ENCODE assay signal across 9 mouse cellular contexts in genomic region chr17:6108175-6108574, GRCm38 (mm10). TPM values are rescaled to one million over a fixed set of nuclear protein-coding genes. Genes with fewer than 3 reads are reported as not detected.
DNase-seq lines count a peak whose midpoint lies in the region; ATAC-seq and TF ChIP-seq lines count a peak whose summit lies in the region.
"Had no signal": no experiment of that assay in that cellular context is flagged by ENCODE, and none has a peak within 500 bp of the region (broad histone marks: within the 10 kb centered on the region; RNA-seq: fewer than 3 reads in every experiment).

No protein-coding gene starts in this region.

- peaks cover 2% of the 10 kb centered on the region for H3K27me3 ChIP-seq in CH12.LX (replicated peaks)
- no peaks in the 10 kb centered on the region; the same call in 1 of the 2 replicates for H3K27me3 ChIP-seq in heart, embryonic 15.5 days
- H3K27me3 ChIP-seq in liver, embryonic 14.5 days (ENCODE audit: control insufficient read depth, insufficient read depth, low read length), result peaks cover 10% of the 10 kb centered on the region

- peak overlapping the region; percentile 84; the same call in 1 of the 2 replicates for H3K4me2 ChIP-seq in CH12.LX (ENCODE audit: insufficient read depth, low read depth, poor library complexity, severe bottlenecking)
- H3K4me2 ChIP-seq in heart, embryonic 15.5 days, result peak overlapping the region; percentile 74
- peak overlapping the region; percentile 76 for H3K4me2 ChIP-seq in liver, embryonic 14.5 days (ENCODE audit: low read depth)

- dilution Hi-C loops in CH12.LX (cut with MboI; ENCODE audit: extremely low pct_ligation_motif_present, extremely low pct_unique_long_range_greater_than_20kb, low sequenced_read_pairs), result no loop called here

- intact Hi-C loops in gastrocnemius, postnatal 36 days (cut with DNase I), result loop anchor here (5.0 kb wide), 1 partner anchor 49 kb away; no protein-coding TSS in a partner anchor

- peaks cover 2 to 20% of the 10 kb centered on the region in 2 experiments; a peak in 2 of 4 replicates for H3K4me1 ChIP-seq in CH12.LX (ENCODE audit: control insufficient read depth in 1 of 2, insufficient read depth in 2 of 2)
- H3K4me1 ChIP-seq in heart, embryonic 15.5 days (replicated peaks), result peaks cover 15% of the 10 kb centered on the region
- peaks cover 2 to 5% of the 10 kb centered on the region in 2 experiments; a peak in 2 of 4 replicates for H3K4me1 ChIP-seq in liver, embryonic 14.5 days (replicated peaks; ENCODE audit: control insufficient read depth in 2 of 2, insufficient read depth in 2 of 2, low read length in 1 of 2)
- H3K4me1 ChIP-seq in lung, adult 2 months (ENCODE audit: control insufficient read depth, insufficient read depth, low read length), result peaks cover 4% of the 10 kb centered on the region; the same call in 1 of the 2 replicates

- TF ChIP-seq RAD21 in CH12.LX (IDR thresholded peaks at IDR 0.05; ENCODE audit: low read depth, low read length), result no peak

- TF ChIP-seq CTCF in CH12.LX (conservative IDR thresholded peaks at IDR 0.05 in 1 of 2, IDR thresholded peaks at IDR 0.05 in 1 of 2; ENCODE audit: low read depth in 2 of 2, low read length in 2 of 2), result no peak
- TF ChIP-seq CTCF in liver, embryonic 14.5 days (IDR thresholded peaks at IDR 0.05; ENCODE audit: low read depth), result no peak
- no peak for TF ChIP-seq CTCF in lung, adult 2 months (IDR thresholded peaks at IDR 0.05; ENCODE audit: insufficient read depth, low read length)

- 52% methylated on average over 7 of the region's 7 CpGs for WGBS in heart, embryonic 15.5 days
- WGBS in liver, embryonic 14.5 days (ENCODE audit: insufficient replicate concordance), result 69% methylated on average over 7 of the region's 7 CpGs
- WGBS in lung, adult 2 months, result 33% methylated on average over 7 of the region's 7 CpGs

- no peak overlapping the region for H3K27ac ChIP-seq in CH12.LX (ENCODE audit: insufficient read depth, low read depth)
- H3K27ac ChIP-seq in heart, embryonic 15.5 days, result no peak overlapping the region
- H3K27ac ChIP-seq in liver, embryonic 14.5 days, result no peak overlapping the region

- no peaks in the 10 kb centered on the region for H3K9me3 ChIP-seq in CH12.LX (replicated peaks; ENCODE audit: low read length)
- no peaks in the 10 kb centered on the region for H3K9me3 ChIP-seq in heart, embryonic 15.5 days (replicated peaks)
- H3K9me3 ChIP-seq in liver, embryonic 14.5 days (ENCODE audit: control insufficient read depth, low read length), result no peaks in the 10 kb centered on the region

- TF ChIP-seq POLR2A in CH12.LX (IDR thresholded peaks at IDR 0.05; ENCODE audit: low read depth, low read length), result no peak
- TF ChIP-seq POLR2A in lung, adult 2 months (IDR thresholded peaks at IDR 0.05; ENCODE audit: borderline replicate concordance, extremely low read depth, low read depth, low read length), result no peak

- no peak for ATAC-seq in heart, embryonic 15.5 days (replicated peaks; ENCODE audit: insufficient number of reproducible peaks, insufficient read depth, low FRiP score, low read depth)
- ATAC-seq in liver, embryonic 14.5 days (ENCODE audit: insufficient read depth), result no peak
- ATAC-seq in megakaryocyte-erythroid progenitor cell, adult 5-6 weeks (replicated peaks; ENCODE audit: low FRiP score, low TSS enrichment, poor library complexity, severe bottlenecking), result no peak

- TF ChIP-seq EP300 in CH12.LX (IDR thresholded peaks at IDR 0.05; ENCODE audit: low read length), result no peak
- TF ChIP-seq EP300 in liver, embryonic 14.5 days (IDR thresholded peaks at IDR 0.05; ENCODE audit: low read depth), result no peak

- DNase-seq in CH12.LX (ENCODE audit: extremely low read depth) (no peak), adipocyte (ENCODE audit: low spot score) (peak; percentile 25)
- DNase-seq in liver, embryonic 14.5 days (ENCODE audit: low read depth in 3 of 3, low spot score in 3 of 3), result no peak
- DNase-seq in right cerebral cortex, postnatal 36 days (ENCODE audit: low spot score in 2 of 2), result no peak
- no peak for DNase-seq in gastrocnemius, postnatal 36 days
- DNase-seq in lung, adult 2 months, result no peak
- DNase-seq: right cerebral cortex, postnatal 25 days had no signal

- no peak overlapping the region for H3K4me3 ChIP-seq in CH12.LX (replicated peaks in 1 of 3; ENCODE audit: low read depth in 2 of 3, low read length in 2 of 3, poor library complexity in 1 of 3)
- peak overlapping the region; percentile 65 for H3K4me3 ChIP-seq in heart, embryonic 15.5 days
- peak overlapping the region in 1 of 2 experiments; percentile 72; a peak in 1 of 4 replicates for H3K4me3 ChIP-seq in liver, embryonic 14.5 days (ENCODE audit: insufficient read depth in 1 of 2, low read depth in 2 of 2, low read length in 2 of 2)
- H3K4me3 ChIP-seq in lung, adult 2 months (replicated peaks; ENCODE audit: extremely low read depth, low read depth, low read length), result no peak overlapping the region

- no peak overlapping the region for H3K9ac ChIP-seq in CH12.LX (ENCODE audit: insufficient read depth, low read depth)
- peak overlapping the region; percentile 80; the same call in 1 of the 2 replicates for H3K9ac ChIP-seq in heart, embryonic 15.5 days
- no peak overlapping the region for H3K9ac ChIP-seq in liver, embryonic 14.5 days (replicated peaks)

- no peaks in the 10 kb centered on the region for H3K79me2 ChIP-seq in CH12.LX (replicated peaks; ENCODE audit: control insufficient read depth, extremely low read depth, insufficient read depth, poor library complexity, severe bottlenecking)

- in situ Hi-C loops in CH12.LX (cut with MboI; ENCODE audit: low pct_ligation_motif_present, low pct_unique_long_range_greater_than_20kb, low sequenced_read_pairs), result no loop called here

- H3K36me3 ChIP-seq in CH12.LX (replicated peaks in 1 of 2; ENCODE audit: control insufficient read depth in 1 of 2, insufficient read depth in 1 of 2, low read length in 1 of 2), result peaks cover 0 to 20% of the 10 kb centered on the region in 2 experiments
- no peaks in the 10 kb centered on the region for H3K36me3 ChIP-seq in heart, embryonic 15.5 days
- H3K36me3 ChIP-seq in liver, embryonic 14.5 days (replicated peaks; ENCODE audit: control insufficient read depth, insufficient read depth, low read depth), result no peaks in the 10 kb centered on the region

TF ChIP-seq in CH12.LX, 34 proteins besides CTCF, POLR2A, EP300 and RAD21 (continues in another document):
- no peak for TF ChIP-seq BHLHE40 (IDR thresholded peaks at IDR 0.05; ENCODE audit: low read depth, low read length)
- TF ChIP-seq NELFE (IDR thresholded peaks at IDR 0.05; ENCODE audit: low read depth, low read length), result no peak
- TF ChIP-seq MYC (IDR thresholded peaks at IDR 0.05; ENCODE audit: low read depth, low read length), result no peak
- TF ChIP-seq HCFC1 (IDR thresholded peaks at IDR 0.05; ENCODE audit: low read depth, low read length), result no peak
- TF ChIP-seq IRF4 (IDR thresholded peaks at IDR 0.05; ENCODE audit: low read depth, low read length), result no peak
- no peak for TF ChIP-seq POLR2AphosphoS2 (IDR thresholded peaks at IDR 0.05; ENCODE audit: low read depth, low read length)
- TF ChIP-seq JUN (IDR thresholded peaks at IDR 0.05; ENCODE audit: insufficient read depth, low read depth, low read length), result no peak
- no peak for TF ChIP-seq ELF1 (IDR thresholded peaks at IDR 0.05; ENCODE audit: low read depth, low read length)
- no peak for TF ChIP-seq MAFK (IDR thresholded peaks at IDR 0.05; ENCODE audit: insufficient replicate concordance, low read length)
- TF ChIP-seq ETS1 (conservative IDR thresholded peaks at IDR 0.05; ENCODE audit: low read depth, low read length), result no peak
- no peak for TF ChIP-seq TBP (conservative IDR thresholded peaks at IDR 0.05; ENCODE audit: low read depth, low read length)
- no peak for TF ChIP-seq ZC3H11A (IDR thresholded peaks at IDR 0.05; ENCODE audit: low read depth, low read length)
- TF ChIP-seq SMC3 (IDR thresholded peaks at IDR 0.05; ENCODE audit: low read depth, low read length), result no peak
- no peak for TF ChIP-seq CHD1 (IDR thresholded peaks at IDR 0.05; ENCODE audit: low read depth, low read length)

RNA-seq across cellular contexts. Expression of gene Tulp4, which starts 1.9 kb away (rescaled TPM):
- total RNA-seq in CH12.LX (2012; rRNA removed) (49.3 and 50.7 TPM in 2 replicates), CH12.LX (2014; rRNA removed) (7.8 TPM in 2 replicates)
- 31.7 and 33.6 TPM in 2 replicates for polyA plus RNA-seq in CH12.LX (2012; ENCODE audit: insufficient read length, low read depth)
- 33.3 and 62.9 TPM in 2 replicates for polyA plus RNA-seq in heart, embryonic 15.5 days (2015; fragmentation: Nextera tagmentation; extraction: Ambion mirVana)
- 3.4 and 4.7 TPM in 2 replicates for polyA plus RNA-seq in liver, embryonic 14.5 days (2012; rRNA removed)
- 21.4 and 24.1 TPM in 2 replicates for polyA plus RNA-seq in liver, embryonic 14.5 days (2014; fragmentation: Nextera tagmentation; extraction: Ambion mirVana)
- 4.4 and 12.6 TPM in 2 replicates for total RNA-seq in megakaryocyte-erythroid progenitor cell, adult 5-6 weeks (2014; fragmentation: Nextera tagmentation)
- 12.5 and 20.0 TPM in 2 replicates for total RNA-seq in megakaryocyte-erythroid progenitor cell, adult 5-6 weeks (2017)
- 100 to 1,000 TPM; 103 to 106 TPM for total RNA-seq in gastrocnemius, postnatal 36 days (2021)
- 67.0 and 70.0 TPM in 2 replicates for polyA plus RNA-seq in lung, adult 2 months (2012; rRNA removed)

RNA-seq across cellular contexts. Expression of gene Gtf2h5, which starts 28.6 kb away (rescaled TPM):
- 97.8 and 115 TPM in 2 replicates for total RNA-seq in CH12.LX (2012; rRNA removed)
- total RNA-seq in CH12.LX (2014; rRNA removed), result 62.2 and 74.9 TPM in 2 replicates
- polyA plus RNA-seq in CH12.LX (2012; ENCODE audit: insufficient read length, low read depth), result 116 and 117 TPM in 2 replicates
- polyA plus RNA-seq in heart, embryonic 15.5 days (2015; fragmentation: Nextera tagmentation; extraction: Ambion mirVana), result 131 and 143 TPM in 2 replicates
- polyA plus RNA-seq in liver, embryonic 14.5 days (2012; rRNA removed), result 11.9 and 26.7 TPM in 2 replicates
- polyA plus RNA-seq in liver, embryonic 14.5 days (2014; fragmentation: Nextera tagmentation; extraction: Ambion mirVana), result 82.3 and 84.0 TPM in 2 replicates
- total RNA-seq in megakaryocyte-erythroid progenitor cell, adult 5-6 weeks (2014; fragmentation: Nextera tagmentation), result 78.5 and 82.2 TPM in 2 replicates
- total RNA-seq in megakaryocyte-erythroid progenitor cell, adult 5-6 weeks (2017), result 63.6 and 80.9 TPM in 2 replicates
- total RNA-seq in gastrocnemius, postnatal 36 days (2021), result 10 to 100 TPM; 43.0 to 46.0 TPM
- polyA plus RNA-seq in lung, adult 2 months (2012; rRNA removed), result 11.4 and 17.3 TPM in 2 replicates

RNA-seq across cellular contexts. Expression of gene Serac1, which starts 28.6 kb away (rescaled TPM):
- total RNA-seq in CH12.LX (2012; rRNA removed), result 2.1 and 2.9 TPM in 2 replicates
- total RNA-seq in CH12.LX (2014; rRNA removed), result 1.9 and 2.2 TPM in 2 replicates
- 2.4 and 2.9 TPM in 2 replicates for polyA plus RNA-seq in CH12.LX (2012; ENCODE audit: insufficient read length, low read depth)
- 5.0 TPM in 2 replicates for polyA plus RNA-seq in heart, embryonic 15.5 days (2015; fragmentation: Nextera tagmentation; extraction: Ambion mirVana)
- 1.6 TPM in 2 replicates for polyA plus RNA-seq in liver, embryonic 14.5 days (2012; rRNA removed)
- 0.69 and 1.5 TPM in 2 replicates for polyA plus RNA-seq in liver, embryonic 14.5 days (2014; fragmentation: Nextera tagmentation; extraction: Ambion mirVana)
- total RNA-seq in megakaryocyte-erythroid progenitor cell, adult 5-6 weeks (2014; fragmentation: Nextera tagmentation), result 3.9 and 4.3 TPM in 2 replicates
- 8.5 and 12.4 TPM in 2 replicates for total RNA-seq in megakaryocyte-erythroid progenitor cell, adult 5-6 weeks (2017)
- total RNA-seq in gastrocnemius, postnatal 36 days (2021), result 1 to 10 TPM; 4.5 to 5.2 TPM
- 3.2 and 5.5 TPM in 2 replicates for polyA plus RNA-seq in lung, adult 2 months (2012; rRNA removed)
